Mouse (Mus musculus) forebrain, embryonic 13.5 days (tissue): ENCODE results near the gene Mettl7b. TPM values are rescaled to one million over a fixed set of nuclear protein-coding genes. Genes with fewer than 3 reads are reported as not detected.

Source experiments
- ATAC-seq: fragments of 200-750 bp; cut with Nextera tagmentation; 2 replicates; pipeline ENCODE4 v1.8.0; 2017
- H3K27ac ChIP-seq: fragments of 300-500 bp; sonication (generic); 2 replicates; pipeline ENCODE4 v1.5.1; 2015; ENCODE audit warnings: inconsistent platforms, mild to moderate bottlenecking, moderate library complexity
- H3K27me3 ChIP-seq: fragments of 300-500 bp; sonication (generic); 2 replicates; pipeline ENCODE4 v1.6.1; 2015; ENCODE audit warnings: mild to moderate bottlenecking, inconsistent platforms
- H3K36me3 ChIP-seq: fragments of 300-500 bp; sonication (generic); 2 replicates; pipeline ENCODE4 v1.6.1; 2015; ENCODE audit warnings: mild to moderate bottlenecking, inconsistent platforms; ENCODE audit not compliant: poor library complexity, severe bottlenecking
- H3K4me1 ChIP-seq: fragments of 300-500 bp; sonication (generic); 2 replicates; pipeline ENCODE4 v1.6.1; 2015; ENCODE audit warnings: inconsistent platforms
- H3K4me2 ChIP-seq: fragments of 300-500 bp; sonication (generic); 2 replicates; pipeline ENCODE4 v1.6.1; 2015; ENCODE audit warnings: inconsistent platforms, mild to moderate bottlenecking, moderate library complexity
- H3K4me3 ChIP-seq: fragments of 300-500 bp; sonication (generic); 2 replicates; pipeline ENCODE4 v1.5.1; 2015; ENCODE audit warnings: mild to moderate bottlenecking, inconsistent platforms
- H3K9ac ChIP-seq: fragments of 300-500 bp; sonication (generic); 2 replicates; pipeline ENCODE4 v1.6.1; 2015; ENCODE audit warnings: mild to moderate bottlenecking, inconsistent platforms
- H3K9me3 ChIP-seq: fragments of 300-500 bp; sonication (generic); replicated peaks from 2 replicates; pipeline ENCODE4 v1.6.1; 2016; ENCODE audit warnings: inconsistent platforms
- WGBS: fragments of 180-500 bp; shearing (Covaris S2); methylation state at CpG from one replicate; pipeline ENCODE4 v1.1.7; 2015; 5-methylcytosine and 5-hydroxymethylcytosine counted together
- polyA plus RNA-seq: library from polyadenylated mRNA; unstranded; fragments of >200 nt; fragmentation: Nextera tagmentation; extraction: Ambion mirVana; gene quantifications from 2 replicates; pipeline ENCODE4 v1.2.1, GENCODE M21; 2015

Mettl7b gene
- polyA plus RNA-seq, 1 experiment from 2014 or later = not detected

GRCm38 (mm10) chr10:128923013-128923691 is 37.6 kb downstream of the Mettl7b start:
- Histone ChIP-seq H3K36me3 (peaks cover 15% of the 10 kb centered on the region; the same call in 1 of the 2 replicates), H3K4me1 (peaks cover 31% of the 10 kb centered on the region), H3K9ac (peak overlapping the region; percentile 84), H3K27ac (peak overlapping the region; percentile 93), H3K4me2 (peak overlapping the region; percentile 71), H3K27me3 (peaks cover 6% of the 10 kb centered on the region; the same call in 1 of the 2 replicates), H3K4me3 (peak overlapping the region; percentile 81), H3K9me3 (no peaks in the 10 kb centered on the region)
- under 1% methylated on average over 42 of the region's 42 CpGs for WGBS
- peak; percentile 98 for ATAC-seq

GRCm38 (mm10) chr10:128922822-128923012 is 38.1 kb downstream of the Mettl7b start, which contains the start of gene Rdh5:
Rdh5 (minus strand) TSS chr10:128922888.
- Histone ChIP-seq H3K27me3 (peaks cover 5% of the 10 kb centered on the region; the same call in 1 of the 2 replicates), H3K9me3 (no peaks in the 10 kb centered on the region), H3K9ac (peak within 1 kb of the TSS; percentile 84), H3K36me3 (peaks cover 20% of the 10 kb centered on the region), H3K27ac (peak within 1 kb of the TSS; percentile 93), H3K4me1 (peaks cover 27% of the 10 kb centered on the region), H3K4me2 (peak within 1 kb of the TSS; percentile 71), H3K4me3 (peak within 1 kb of the TSS; percentile 81)
- no peak for ATAC-seq
- WGBS = 10% methylated on average over 1 of the region's 1 CpGs

GRCm38 (mm10) chr10:128921883-128922821 is 38.6 kb downstream of the Mettl7b start:
- 73% methylated on average over 16 of the region's 16 CpGs for WGBS
- peaks cover 5% of the 10 kb centered on the region; the same call in 1 of the 2 replicates for H3K27me3 ChIP-seq
- no peak overlapping the region; the same call in 1 of the 2 replicates for H3K27ac ChIP-seq
- no peak; the same call in 1 of the 2 replicates for ATAC-seq
- H3K4me3 ChIP-seq = peak overlapping the region; percentile 81
- no peaks in the 10 kb centered on the region for H3K9me3 ChIP-seq
- H3K9ac ChIP-seq = peak overlapping the region; percentile 84
- H3K4me2 ChIP-seq = peak overlapping the region; percentile 71
- peaks cover 27% of the 10 kb centered on the region for H3K4me1 ChIP-seq
- peaks cover 25% of the 10 kb centered on the region for H3K36me3 ChIP-seq

- H3K4me2 ChIP-seq = no peak overlapping the region
- H3K27me3 ChIP-seq = no peaks in the 10 kb centered on the region
- WGBS = 67% methylated on average over 1 of the region's 1 CpGs
- H3K27ac ChIP-seq = no peak overlapping the region
- 0 out of 2 replicates have a peak overlapping the region, but pooled peaks have one; percentile 12 for H3K9ac ChIP-seq
- ATAC-seq = no peak
- no peak overlapping the region for H3K4me3 ChIP-seq
- peaks cover 27% of the 10 kb centered on the region for H3K4me1 ChIP-seq
- H3K9me3 ChIP-seq = no peaks in the 10 kb centered on the region
- peaks cover 31% of the 10 kb centered on the region for H3K36me3 ChIP-seq
Measured at GRCm38 (mm10) chr10:128921251-128921650, 39.5 kb downstream of the Mettl7b start.

GRCm38 (mm10) chr10:128920736-128921161 is 40.0 kb downstream of the Mettl7b start:
- WGBS = 77% methylated on average over 3 of the region's 3 CpGs
- Histone ChIP-seq H3K4me1 (peaks cover 27% of the 10 kb centered on the region), H3K36me3 (peaks cover 33% of the 10 kb centered on the region), H3K27me3 (no peaks in the 10 kb centered on the region), H3K9ac (0 out of 2 replicates have a peak overlapping the region, but pooled peaks have one; percentile 12), H3K4me3 (no peak overlapping the region), H3K9me3 (no peaks in the 10 kb centered on the region), H3K4me2 (no peak overlapping the region), H3K27ac (no peak overlapping the region)
- ATAC-seq = no peak

GRCm38 (mm10) chr10:128919966-128920365 is 40.8 kb downstream of the Mettl7b start:
- Histone ChIP-seq H3K4me1 (peaks cover 27% of the 10 kb centered on the region), H3K4me3 (no peak overlapping the region), H3K9ac (no peak overlapping the region), H3K36me3 (peaks cover 33% of the 10 kb centered on the region), H3K4me2 (no peak overlapping the region), H3K27me3 (no peaks in the 10 kb centered on the region), H3K9me3 (no peaks in the 10 kb centered on the region), H3K27ac (no peak overlapping the region)
- 84% methylated on average over 7 of the region's 7 CpGs for WGBS
- ATAC-seq = no peak

GRCm38 (mm10) chr10:128919203-128919631 is 41.6 kb downstream of the Mettl7b start:
- WGBS = 12% methylated on average over 6 of the region's 6 CpGs
- ATAC-seq = no peak

GRCm38 (mm10) chr10:128918246-128918645 is 42.5 kb downstream of the Mettl7b start:
- no peak overlapping the region for H3K27ac ChIP-seq
- no peak for ATAC-seq
- H3K36me3 ChIP-seq = peaks cover 37% of the 10 kb centered on the region
- no peak overlapping the region for H3K4me3 ChIP-seq
- WGBS = 82% methylated on average over 7 of the region's 7 CpGs
- H3K9me3 ChIP-seq = no peaks in the 10 kb centered on the region
- H3K4me1 ChIP-seq = peaks cover 19% of the 10 kb centered on the region
- no peaks in the 10 kb centered on the region for H3K27me3 ChIP-seq
- H3K9ac ChIP-seq = no peak overlapping the region
- no peak overlapping the region for H3K4me2 ChIP-seq

More at GRCm38 (mm10) chr10:128919203-128919631, 41.6 kb downstream of the Mettl7b start:
- Histone ChIP-seq H3K27ac (no peak overlapping the region), H3K4me1 (peaks cover 27% of the 10 kb centered on the region), H3K4me2 (no peak overlapping the region), H3K9ac (no peak overlapping the region), H3K9me3 (no peaks in the 10 kb centered on the region), H3K27me3 (no peaks in the 10 kb centered on the region), H3K36me3 (peaks cover 33% of the 10 kb centered on the region), H3K4me3 (no peak overlapping the region)

- 94% methylated on average over 6 of the region's 6 CpGs for WGBS
- no peak overlapping the region for H3K9ac ChIP-seq
- ATAC-seq = no peak
- H3K9me3 ChIP-seq = no peaks in the 10 kb centered on the region
- no peak overlapping the region for H3K4me3 ChIP-seq
- peaks cover 14% of the 10 kb centered on the region for H3K4me1 ChIP-seq
- no peak overlapping the region for H3K4me2 ChIP-seq
- no peaks in the 10 kb centered on the region for H3K27me3 ChIP-seq
- H3K36me3 ChIP-seq = peaks cover 37% of the 10 kb centered on the region
- H3K27ac ChIP-seq = no peak overlapping the region
Measured at GRCm38 (mm10) chr10:128917400-128917799, 43.4 kb downstream of the Mettl7b start.

- Histone ChIP-seq H3K36me3 (peaks cover 37% of the 10 kb centered on the region), H3K4me3 (no peak overlapping the region), H3K9me3 (no peaks in the 10 kb centered on the region), H3K27me3 (no peaks in the 10 kb centered on the region), H3K4me2 (no peak overlapping the region), H3K27ac (no peak overlapping the region), H3K4me1 (peaks cover 7% of the 10 kb centered on the region), H3K9ac (no peak overlapping the region)
- ATAC-seq = no peak
- 91% methylated on average over 3 of the region's 3 CpGs for WGBS
Measured at GRCm38 (mm10) chr10:128916665-128917064, 44.1 kb downstream of the Mettl7b start.

GRCm38 (mm10) chr10:128915550-128915949 is 45.2 kb downstream of the Mettl7b start:
- WGBS = 84% methylated on average over 2 of the region's 2 CpGs
- Histone ChIP-seq H3K4me2 (no peak overlapping the region), H3K36me3 (peaks cover 37% of the 10 kb centered on the region), H3K4me3 (no peak overlapping the region), H3K4me1 (peaks cover 6% of the 10 kb centered on the region), H3K27me3 (no peaks in the 10 kb centered on the region), H3K27ac (no peak overlapping the region), H3K9ac (no peak overlapping the region), H3K9me3 (no peaks in the 10 kb centered on the region)
- ATAC-seq = no peak

GRCm38 (mm10) chr10:128913696-128914095 is 47.1 kb downstream of the Mettl7b start:
- no peak for ATAC-seq
- H3K4me1 ChIP-seq = peaks cover 16% of the 10 kb centered on the region
- 81% methylated on average over 12 of the region's 12 CpGs for WGBS

More at GRCm38 (mm10) chr10:128913696-128914095, 47.1 kb downstream of the Mettl7b start:
- no peaks in the 10 kb centered on the region for H3K9me3 ChIP-seq
- peak overlapping the region; percentile 2; the same call in 1 of the 2 replicates for H3K9ac ChIP-seq
- peaks cover 26% of the 10 kb centered on the region for H3K36me3 ChIP-seq
- H3K27ac ChIP-seq = no peak overlapping the region
- H3K4me2 ChIP-seq = no peak overlapping the region
- no peak overlapping the region for H3K4me3 ChIP-seq
- no peaks in the 10 kb centered on the region for H3K27me3 ChIP-seq
